10 mouse cellular contexts compared by ENCODE assay signal in the genomic region with DNA sequence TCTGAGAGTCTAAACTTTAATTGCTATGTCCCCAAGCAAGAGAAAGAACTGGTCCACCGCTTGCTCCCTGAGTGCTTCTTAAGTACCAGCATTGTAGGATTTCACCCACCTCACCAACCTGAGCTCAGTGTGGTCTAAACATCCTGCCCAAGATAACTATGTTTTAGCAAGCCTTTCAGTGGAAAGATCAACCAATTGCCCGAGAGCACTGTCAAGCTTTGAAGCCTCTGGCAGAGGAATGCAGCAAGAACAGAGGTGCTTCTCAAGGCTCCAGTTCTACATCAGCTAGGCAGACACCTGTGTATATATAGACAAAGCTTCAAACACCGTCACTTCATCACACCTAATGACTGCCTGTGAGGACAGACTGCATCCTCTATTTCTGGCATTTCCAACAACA. TPM values are rescaled to one million over a fixed set of nuclear protein-coding genes. Genes with fewer than 3 reads are reported as not detected.
DNase-seq lines count a peak whose midpoint lies in the region; ATAC-seq and TF ChIP-seq lines count a peak whose summit lies in the region.
"Had no signal": no experiment of that assay in that cellular context is flagged by ENCODE, and none has a peak within 500 bp of the region (broad histone marks: within the 10 kb centered on the region; RNA-seq: fewer than 3 reads in every experiment).

No protein-coding gene starts in this region.

- ATAC-seq in heart, embryonic 13.5 days (ENCODE audit: extremely low read depth, insufficient number of reproducible peaks, low FRiP score, low TSS enrichment) = no peak
- no peak for ATAC-seq in limb, embryonic 14.5 days (ENCODE audit: low FRiP score, low read depth)
- no peak for ATAC-seq in stomach, embryonic 14.5 days (ENCODE audit: insufficient number of reproducible peaks, insufficient read depth, low FRiP score, low read depth)

- TF ChIP-seq POLR2A in limb, embryonic 14.5 days (IDR thresholded peaks at IDR 0.05; ENCODE audit: borderline replicate concordance, extremely low read depth, insufficient read depth, insufficient read length) = no peak

- H3K4me1 ChIP-seq in heart, embryonic 13.5 days = peaks cover 13% of the 10 kb centered on the region
- H3K4me1 ChIP-seq in forebrain, embryonic 10.5 days = peaks cover 25% of the 10 kb centered on the region
- peaks cover 11% of the 10 kb centered on the region; the same call in 1 of the 2 replicates for H3K4me1 ChIP-seq in limb, embryonic 14.5 days (ENCODE audit: control insufficient read depth, insufficient read depth, low read length)
- no peaks in the 10 kb centered on the region for H3K4me1 ChIP-seq in stomach, embryonic 14.5 days (ENCODE audit: control insufficient read depth, insufficient read depth, low read length)

- no peaks in the 10 kb centered on the region for H3K36me3 ChIP-seq in heart, embryonic 13.5 days
- no peaks in the 10 kb centered on the region for H3K36me3 ChIP-seq in forebrain, embryonic 10.5 days (replicated peaks)
- no peaks in the 10 kb centered on the region for H3K36me3 ChIP-seq in limb, embryonic 14.5 days (ENCODE audit: control insufficient read depth, insufficient read depth, low read length)
- no peaks in the 10 kb centered on the region for H3K36me3 ChIP-seq in stomach, embryonic 14.5 days (ENCODE audit: control insufficient read depth, insufficient read depth, low read length)

- no peak overlapping the region for H3K4me3 ChIP-seq in heart, embryonic 13.5 days
- H3K4me3 ChIP-seq in forebrain, embryonic 10.5 days = peak overlapping the region; percentile 61; the same call in 1 of the 2 replicates
- H3K4me3 ChIP-seq in limb, embryonic 14.5 days (replicated peaks; ENCODE audit: low read length) = peak overlapping the region; percentile 64
- H3K4me3 ChIP-seq in stomach, embryonic 14.5 days (ENCODE audit: low read depth, low read length) = no peak overlapping the region

- no peak for DNase-seq in heart, postnatal 14 days
- no peak for DNase-seq in forebrain, embryonic 10.5 days (ENCODE audit: extremely low spot score, low spot score)
- no peak for DNase-seq in limb, embryonic 14.5 days (ENCODE audit: low spot score)
- DNase-seq in right cerebral cortex, adult 18-20 months = no peak
- no peak for DNase-seq in layer of hippocampus, postnatal 10 days (ENCODE audit: low spot score in 2 of 2)
- no peak for DNase-seq in Muller cell, postnatal 12 days (ENCODE audit: inconsistent ontology term)
- DNase-seq: adrenal gland, adult 8-10 months; spleen, adult 18-20 months had no signal

- H3K27ac ChIP-seq in heart, embryonic 13.5 days (replicated peaks) = no peak overlapping the region
- H3K27ac ChIP-seq in forebrain, embryonic 10.5 days = no peak overlapping the region
- H3K27ac ChIP-seq in limb, embryonic 14.5 days (replicated peaks; ENCODE audit: low read depth, low read length) = no peak overlapping the region
- no peak overlapping the region for H3K27ac ChIP-seq in stomach, embryonic 14.5 days (ENCODE audit: low read length)

- no peaks in the 10 kb centered on the region for H3K9me3 ChIP-seq in heart, embryonic 13.5 days
- H3K9me3 ChIP-seq in forebrain, embryonic 10.5 days = no peaks in the 10 kb centered on the region
- H3K9me3 ChIP-seq in limb, embryonic 14.5 days (ENCODE audit: control insufficient read depth, low read length) = no peaks in the 10 kb centered on the region
- H3K9me3 ChIP-seq in stomach, embryonic 14.5 days (ENCODE audit: control insufficient read depth, low read depth, low read length) = no peaks in the 10 kb centered on the region

- 57% methylated on average over 3 of the region's 3 CpGs for WGBS in heart, embryonic 13.5 days
- WGBS in forebrain, embryonic 10.5 days = 76% methylated on average over 3 of the region's 3 CpGs
- 60% methylated on average over 3 of the region's 3 CpGs for WGBS in limb, embryonic 14.5 days
- WGBS in stomach, embryonic 14.5 days = 50% methylated on average over 3 of the region's 3 CpGs

- no peak overlapping the region for H3K9ac ChIP-seq in heart, embryonic 13.5 days
- no peak overlapping the region for H3K9ac ChIP-seq in limb, embryonic 14.5 days (ENCODE audit: low read depth, low read length, severe bottlenecking)
- no peak overlapping the region for H3K9ac ChIP-seq in stomach, embryonic 14.5 days (replicated peaks; ENCODE audit: low read depth, low read length)

- H3K4me2 ChIP-seq in heart, embryonic 13.5 days = 0 out of 2 replicates have a peak overlapping the region, but pooled peaks have one; percentile 87
- peak overlapping the region; percentile 94 for H3K4me2 ChIP-seq in limb, embryonic 14.5 days (replicated peaks; ENCODE audit: low read depth, low read length, severe bottlenecking)
- peak overlapping the region; percentile 79; the same call in 1 of the 2 replicates for H3K4me2 ChIP-seq in stomach, embryonic 14.5 days (replicated peaks; ENCODE audit: low read depth, low read length)

- peaks cover 9% of the 10 kb centered on the region; the same call in 1 of the 2 replicates for H3K27me3 ChIP-seq in heart, embryonic 13.5 days (replicated peaks)
- H3K27me3 ChIP-seq in forebrain, embryonic 10.5 days (ENCODE audit: poor library complexity, severe bottlenecking) = no peaks in the 10 kb centered on the region; the same call in 1 of the 2 replicates
- H3K27me3 ChIP-seq in limb, embryonic 14.5 days (ENCODE audit: control insufficient read depth, insufficient read depth, low read length) = no peaks in the 10 kb centered on the region
- no peaks in the 10 kb centered on the region for H3K27me3 ChIP-seq in stomach, embryonic 14.5 days (ENCODE audit: control insufficient read depth, insufficient read depth, low read length)

- intact Hi-C loops in heart, postnatal 14 days (cut with DNase I) = no loop called here

RNA-seq across cellular contexts. Expression of a gene that starts 1.3 kb away (rescaled TPM):
- 0.40 and 0.59 TPM in 2 replicates for polyA plus RNA-seq in heart, embryonic 13.5 days (2015; fragmentation: Nextera tagmentation; extraction: Ambion mirVana)
- under 1 TPM; 0.12 to 0.34 TPM for total RNA-seq in heart, postnatal 14 days (2021)
- polyA plus RNA-seq in forebrain, embryonic 10.5 days (2016; fragmentation: Nextera tagmentation; extraction: Ambion mirVana) = 3.4 and 4.4 TPM in 2 replicates
- 2.6 and 2.8 TPM in 2 replicates for polyA plus RNA-seq in limb, embryonic 14.5 days (2012; rRNA removed)
- 1.8 and 2.1 TPM in 2 replicates for polyA plus RNA-seq in limb, embryonic 14.5 days (2014; fragmentation: Nextera tagmentation; extraction: Ambion mirVana)
- 1.0 and 1.2 TPM in 2 replicates for polyA plus RNA-seq in stomach, embryonic 14.5 days (2014; fragmentation: Nextera tagmentation; extraction: Ambion mirVana)
- 10 to 100 TPM; 32.8 to 34.0 TPM for total RNA-seq in layer of hippocampus, postnatal 10 days (2021)

RNA-seq across cellular contexts. Expression of a gene that starts 55.4 kb away (rescaled TPM):
- polyA plus RNA-seq in heart, embryonic 13.5 days (2015; fragmentation: Nextera tagmentation; extraction: Ambion mirVana) = 37.2 and 38.3 TPM in 2 replicates
- total RNA-seq in heart, postnatal 14 days (2021) = 10 to 100 TPM; 25.5 to 27.5 TPM
- 28.0 and 28.3 TPM in 2 replicates for polyA plus RNA-seq in forebrain, embryonic 10.5 days (2016; fragmentation: Nextera tagmentation; extraction: Ambion mirVana)
- polyA plus RNA-seq in limb, embryonic 14.5 days (2012; rRNA removed) = 46.5 and 51.0 TPM in 2 replicates
- polyA plus RNA-seq in limb, embryonic 14.5 days (2014; fragmentation: Nextera tagmentation; extraction: Ambion mirVana) = 55.8 and 57.9 TPM in 2 replicates
- 29.7 and 31.2 TPM in 2 replicates for polyA plus RNA-seq in stomach, embryonic 14.5 days (2014; fragmentation: Nextera tagmentation; extraction: Ambion mirVana)
- 1 to 10 TPM; 7.4 to 10.0 TPM for total RNA-seq in layer of hippocampus, postnatal 10 days (2021)

Comparison
In these comparisons a context has a peak if more than half of its experiments do, and no peak if none do; other contexts are left out.
1. H3K4me3 ChIP-seq: peak in forebrain, embryonic 10.5 days (single experiment) and limb, embryonic 14.5 days (single experiment); none in heart, embryonic 13.5 days (single experiment) and stomach, embryonic 14.5 days (single experiment).
2. Peak in every context shown above with its lines, with median percentiles within 50 percentile points of each other: H3K4me2 ChIP-seq.